Mouse (Mus musculus): Measurements from ENCODE around the gene Ap1m1. TPM values are rescaled to one million over a fixed set of nuclear protein-coding genes. Genes with fewer than 3 reads are reported as not detected.

Ap1m1 gene
- polyA plus RNA-seq, 1 experiment from 2014 or later, result 40.7 TPM

DNA sequence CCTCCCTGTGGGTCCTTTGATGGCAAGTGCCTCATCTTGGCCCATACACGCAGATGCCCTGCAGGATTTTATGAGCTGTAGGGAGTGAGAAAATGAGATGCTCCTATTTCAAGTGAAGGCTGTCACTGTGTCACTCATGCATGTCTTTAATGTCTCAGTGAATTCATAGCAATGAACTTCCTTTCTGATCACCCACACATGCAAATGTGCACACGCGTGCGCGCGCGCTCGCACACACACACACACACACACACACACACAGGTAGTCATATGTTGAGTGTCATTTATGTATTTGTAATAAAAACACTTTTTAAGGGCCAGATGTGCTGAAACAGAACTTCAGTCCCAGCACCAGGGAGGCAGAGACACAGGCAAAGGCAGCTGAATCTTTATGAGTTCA, 27.3 kb downstream of the Ap1m1 start:
- no peaks in the 10 kb centered on the region for H3K36me3 ChIP-seq (replicated peaks; ENCODE audit: insufficient read depth, low read length)
- 90% methylated on average over 8 of the region's 8 CpGs for WGBS (ENCODE audit: insufficient replicate concordance)
- H3K9ac ChIP-seq (replicated peaks), result no peak overlapping the region
- TF ChIP-seq EP300 (IDR thresholded peaks at IDR 0.05; ENCODE audit: low read depth) (no peak), CTCF (IDR thresholded peaks at IDR 0.05; ENCODE audit: low read depth) (no peak)
- no peak overlapping the region for H3K4me2 ChIP-seq (ENCODE audit: low read depth, low read length)
- H3K4me3 ChIP-seq (ENCODE audit: low read depth, low read length), result no peak overlapping the region
- ATAC-seq (no peak), DNase-seq (no peak)
- no peak overlapping the region for H3K27ac ChIP-seq (ENCODE audit: low read depth)
- H3K27me3 ChIP-seq (ENCODE audit: insufficient read depth, low read length), result no peaks in the 10 kb centered on the region
- H3K9me3 ChIP-seq (ENCODE audit: low read length), result no peaks in the 10 kb centered on the region
- peaks cover 17% of the 10 kb centered on the region for H3K4me1 ChIP-seq (ENCODE audit: insufficient read depth)

GRCm38 (mm10) chr8:72268356-72268755, 28.5 kb downstream of the Ap1m1 start:
- peak overlapping the region; percentile 82 for H3K27ac ChIP-seq (ENCODE audit: low read depth)
- no peak overlapping the region; the same call in 1 of the 2 replicates for H3K4me3 ChIP-seq (ENCODE audit: low read depth, low read length)
- WGBS (ENCODE audit: insufficient replicate concordance), result 13% methylated on average over 15 of the region's 15 CpGs
- ATAC-seq, result peak; percentile 79
- no peaks in the 10 kb centered on the region for H3K9me3 ChIP-seq (ENCODE audit: low read length)
- H3K9ac ChIP-seq (replicated peaks), result peak overlapping the region; percentile 30
- TF ChIP-seq CTCF (IDR thresholded peaks at IDR 0.05; ENCODE audit: low read depth), result no peak
- TF ChIP-seq EP300 (IDR thresholded peaks at IDR 0.05; ENCODE audit: low read depth), result peak; percentile 95
- DNase-seq, result peak; percentile 70
- no peaks in the 10 kb centered on the region for H3K36me3 ChIP-seq (replicated peaks; ENCODE audit: insufficient read depth, low read length)
- H3K27me3 ChIP-seq (ENCODE audit: insufficient read depth, low read length), result no peaks in the 10 kb centered on the region
- H3K4me1 ChIP-seq (ENCODE audit: insufficient read depth), result peaks cover 20% of the 10 kb centered on the region
- H3K4me2 ChIP-seq (ENCODE audit: low read depth, low read length), result peak overlapping the region; percentile 46

- DNase-seq, result peak; percentile 61
- TF ChIP-seq CTCF (IDR thresholded peaks at IDR 0.05; ENCODE audit: low read depth), result no peak
- TF ChIP-seq EP300 (IDR thresholded peaks at IDR 0.05; ENCODE audit: low read depth), result no peak
- no peaks in the 10 kb centered on the region for H3K36me3 ChIP-seq (replicated peaks; ENCODE audit: insufficient read depth, low read length)
- H3K4me1 ChIP-seq (ENCODE audit: insufficient read depth), result peaks cover 20% of the 10 kb centered on the region
- no peak; the same call in 1 of the 2 replicates for ATAC-seq
- no peak overlapping the region for H3K4me3 ChIP-seq (ENCODE audit: low read depth, low read length)
- H3K9me3 ChIP-seq (ENCODE audit: low read length), result no peaks in the 10 kb centered on the region
- no peak overlapping the region for H3K9ac ChIP-seq (replicated peaks)
- no peak overlapping the region for H3K4me2 ChIP-seq (ENCODE audit: low read depth, low read length)
- WGBS (ENCODE audit: insufficient replicate concordance), result 66% methylated on average over 12 of the region's 12 CpGs
- peak overlapping the region; percentile 72 for H3K27ac ChIP-seq (ENCODE audit: low read depth)
- H3K27me3 ChIP-seq (ENCODE audit: insufficient read depth, low read length), result no peaks in the 10 kb centered on the region
Measured at GRCm38 (mm10) chr8:72270606-72271005, 30.8 kb downstream of the Ap1m1 start.

DNA sequence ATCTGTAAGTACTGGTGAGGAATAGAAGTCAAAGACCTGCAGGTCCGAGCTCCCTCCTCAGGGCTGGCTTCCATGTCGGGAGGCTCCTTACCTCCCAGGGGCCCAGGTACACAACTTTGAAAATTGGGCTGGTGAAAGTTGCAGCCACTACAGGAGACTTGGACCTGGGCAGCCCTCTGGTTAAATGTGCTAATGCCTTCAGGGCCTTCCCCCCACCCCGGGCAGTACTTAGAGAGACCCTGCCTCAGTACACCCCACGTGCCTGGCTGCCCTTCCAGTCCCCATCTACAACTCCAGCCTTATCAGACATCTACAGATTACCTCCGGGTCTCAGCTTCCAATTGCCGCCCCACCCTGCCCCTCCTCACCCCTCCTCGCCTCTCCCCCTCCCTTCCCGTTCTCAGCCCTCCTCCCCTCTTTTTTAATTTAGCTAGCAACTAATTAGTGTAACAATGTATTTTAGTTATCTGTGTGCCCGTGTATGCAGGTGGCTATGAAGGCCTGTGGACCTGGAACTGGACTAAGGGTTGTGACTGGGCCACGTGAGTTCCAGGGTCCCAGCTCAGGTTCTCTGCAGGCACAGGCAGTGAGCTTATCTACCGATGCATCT, 31.3 kb downstream of the Ap1m1 start:
- no peaks in the 10 kb centered on the region for H3K9me3 ChIP-seq (ENCODE audit: low read length)
- ATAC-seq (no peak), DNase-seq (no peak)
- 55% methylated on average over 11 of the region's 11 CpGs for WGBS (ENCODE audit: insufficient replicate concordance)
- peaks cover 20% of the 10 kb centered on the region for H3K4me1 ChIP-seq (ENCODE audit: insufficient read depth)
- H3K4me2 ChIP-seq (ENCODE audit: low read depth, low read length), result no peak overlapping the region
- H3K9ac ChIP-seq (replicated peaks), result no peak overlapping the region
- TF ChIP-seq CTCF (IDR thresholded peaks at IDR 0.05; ENCODE audit: low read depth) (no peak), EP300 (IDR thresholded peaks at IDR 0.05; ENCODE audit: low read depth) (no peak)
- no peaks in the 10 kb centered on the region for H3K27me3 ChIP-seq (ENCODE audit: insufficient read depth, low read length)
- no peak overlapping the region for H3K4me3 ChIP-seq (ENCODE audit: low read depth, low read length)
- no peaks in the 10 kb centered on the region for H3K36me3 ChIP-seq (replicated peaks; ENCODE audit: insufficient read depth, low read length)
- H3K27ac ChIP-seq (ENCODE audit: low read depth), result peak overlapping the region; percentile 72

GRCm38 (mm10) chr8:72271691-72272090, 31.9 kb downstream of the Ap1m1 start:
- ATAC-seq (no peak), DNase-seq (no peak)
- Histone ChIP-seq H3K4me1 (ENCODE audit: insufficient read depth) (peaks cover 20% of the 10 kb centered on the region), H3K9me3 (ENCODE audit: low read length) (no peaks in the 10 kb centered on the region), H3K36me3 (replicated peaks; ENCODE audit: insufficient read depth, low read length) (no peaks in the 10 kb centered on the region), H3K4me3 (ENCODE audit: low read depth, low read length) (no peak overlapping the region), H3K27me3 (ENCODE audit: insufficient read depth, low read length) (no peaks in the 10 kb centered on the region), H3K4me2 (ENCODE audit: low read depth, low read length) (no peak overlapping the region), H3K27ac (ENCODE audit: low read depth) (peak overlapping the region; percentile 72), H3K9ac (replicated peaks) (no peak overlapping the region)
- WGBS (ENCODE audit: insufficient replicate concordance), result 56% methylated on average over 3 of the region's 3 CpGs
- TF ChIP-seq EP300 (IDR thresholded peaks at IDR 0.05; ENCODE audit: low read depth) (no peak), CTCF (IDR thresholded peaks at IDR 0.05; ENCODE audit: low read depth) (no peak)

DNA sequence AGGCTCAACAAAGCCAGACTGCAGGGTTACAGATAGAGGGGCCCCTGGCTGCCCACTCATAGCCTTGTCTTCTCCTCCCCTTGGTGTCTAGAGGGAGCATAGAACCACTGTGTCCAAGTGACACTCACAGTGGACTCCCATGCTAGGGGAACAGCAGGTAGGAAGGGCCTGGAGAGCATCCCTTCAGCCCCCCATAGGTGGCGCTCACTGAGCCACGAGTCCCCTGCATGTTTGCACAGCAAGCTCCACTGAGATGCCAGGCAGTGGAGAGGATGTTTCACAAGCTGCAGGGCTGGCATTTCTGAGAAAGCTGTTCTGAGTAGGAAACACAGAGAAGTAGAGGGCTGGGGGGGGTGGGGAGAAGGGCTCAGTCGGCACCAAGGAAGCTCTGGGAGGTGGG, 32.5 kb downstream of the Ap1m1 start:
- WGBS (ENCODE audit: insufficient replicate concordance), result 11% methylated on average over 3 of the region's 3 CpGs
- H3K4me2 ChIP-seq (ENCODE audit: low read depth, low read length), result no peak overlapping the region
- no peak for TF ChIP-seq EP300 (IDR thresholded peaks at IDR 0.05; ENCODE audit: low read depth)
- TF ChIP-seq CTCF (IDR thresholded peaks at IDR 0.05; ENCODE audit: low read depth), result peak; percentile 81
- peak overlapping the region; percentile 63 for H3K27ac ChIP-seq (ENCODE audit: low read depth)
- ATAC-seq (peak; percentile 62), DNase-seq (peak; percentile 84)
- no peaks in the 10 kb centered on the region for H3K36me3 ChIP-seq (replicated peaks; ENCODE audit: insufficient read depth, low read length)
- no peak overlapping the region for H3K9ac ChIP-seq (replicated peaks)
- H3K4me1 ChIP-seq (ENCODE audit: insufficient read depth), result peaks cover 25% of the 10 kb centered on the region
- no peak overlapping the region for H3K4me3 ChIP-seq (ENCODE audit: low read depth, low read length)
- H3K9me3 ChIP-seq (ENCODE audit: low read length), result no peaks in the 10 kb centered on the region
- no peaks in the 10 kb centered on the region for H3K27me3 ChIP-seq (ENCODE audit: insufficient read depth, low read length)

Data from liver, postnatal 0 days (tissue).